Mouse (Mus musculus): ENCODE measurements around the gene Zfp850. TPM values are rescaled to one million over a fixed set of nuclear protein-coding genes. Genes with fewer than 3 reads are reported as not detected.
A peak's percentile ranks its signal among the peaks of the same experiment; 100 is the strongest.
"Not testable (repeated sequence)": the region's sequence is repeated elsewhere in the genome, so short reads cannot be mapped to it uniquely, and the experiment has no call there.

Zfp850 gene
- polyA plus RNA-seq, 1 experiment from 2014 or later, result 0.83 TPM

DNA sequence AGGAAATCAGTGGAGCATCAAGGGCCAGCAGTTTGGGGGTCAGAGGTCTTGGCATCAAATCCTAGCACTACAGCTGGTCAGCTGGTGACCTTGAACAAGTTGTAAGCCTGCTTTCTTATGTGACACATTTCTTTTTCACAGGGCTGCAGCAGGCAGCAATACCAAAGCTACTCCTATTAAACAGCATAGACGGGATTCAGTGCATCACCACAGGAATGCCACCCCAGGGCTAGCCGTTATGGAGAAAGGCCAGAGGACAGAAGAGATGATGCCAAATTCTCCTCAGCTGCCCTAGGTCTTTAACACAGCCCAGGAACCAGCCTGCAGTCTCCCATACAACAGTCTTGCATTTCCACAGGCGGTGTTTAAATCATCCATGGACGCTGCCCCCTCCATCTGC lies 30.6 kb upstream of the Zfp850 start:
- WGBS (ENCODE audit: insufficient replicate concordance), result 92% methylated on average over 4 of the region's 4 CpGs
- no peak for ATAC-seq
- Histone ChIP-seq H3K4me2 (ENCODE audit: low read depth, low read length) (no peak overlapping the region), H3K9me3 (ENCODE audit: low read length) (no peaks in the 10 kb centered on the region), H3K27ac (ENCODE audit: low read depth) (no peak overlapping the region), H3K27me3 (ENCODE audit: insufficient read depth, low read length) (no peaks in the 10 kb centered on the region), H3K4me3 (ENCODE audit: low read depth, low read length) (no peak overlapping the region), H3K36me3 (replicated peaks; ENCODE audit: insufficient read depth, low read length) (peaks cover 75% of the 10 kb centered on the region), H3K4me1 (ENCODE audit: insufficient read depth) (peaks cover 10% of the 10 kb centered on the region), H3K9ac (replicated peaks) (no peak overlapping the region)
- no peak for DNase-seq
- TF ChIP-seq CTCF (IDR thresholded peaks at IDR 0.05; ENCODE audit: low read depth), result no peak
- TF ChIP-seq EP300 (IDR thresholded peaks at IDR 0.05; ENCODE audit: low read depth), result no peak

DNA sequence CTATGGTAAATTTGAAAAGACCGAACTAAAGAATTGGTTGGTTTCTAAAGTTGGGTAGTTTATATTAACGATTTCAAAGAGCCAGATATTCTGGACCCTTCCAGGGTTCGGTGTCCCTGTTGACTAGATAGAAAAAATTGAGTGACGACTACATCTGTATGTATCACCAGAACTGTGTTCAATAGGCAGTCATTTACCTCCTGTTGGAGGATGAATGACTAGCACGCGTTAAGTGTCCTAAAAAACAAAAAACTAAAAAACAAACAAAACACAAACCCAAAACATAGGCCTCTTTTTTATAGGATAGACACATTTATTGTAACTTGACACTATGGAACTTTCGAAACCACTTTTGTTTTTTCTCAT lies 513 bp upstream of the Zfp850 start:
- 24% methylated on average over 7 of the region's 7 CpGs for WGBS (ENCODE audit: insufficient replicate concordance)
- Histone ChIP-seq H3K27ac (ENCODE audit: low read depth) (peak overlapping the region; percentile 52; the same call in 1 of the 2 replicates), H3K9me3 (ENCODE audit: low read length) (no peaks in the 10 kb centered on the region), H3K4me1 (ENCODE audit: insufficient read depth) (peaks cover 14% of the 10 kb centered on the region), H3K27me3 (ENCODE audit: insufficient read depth, low read length) (no peaks in the 10 kb centered on the region), H3K4me3 (ENCODE audit: low read depth, low read length) (peak overlapping the region; percentile 77), H3K36me3 (replicated peaks; ENCODE audit: insufficient read depth, low read length) (no peaks in the 10 kb centered on the region), H3K9ac (replicated peaks) (peak overlapping the region; percentile 76), H3K4me2 (ENCODE audit: low read depth, low read length) (peak overlapping the region; percentile 94)
- TF ChIP-seq CTCF (IDR thresholded peaks at IDR 0.05; ENCODE audit: low read depth) (no peak), EP300 (IDR thresholded peaks at IDR 0.05; ENCODE audit: low read depth) (no peak)
- no peak for DNase-seq
- ATAC-seq, result peak; percentile 36; the same call in 1 of the 2 replicates

DNA sequence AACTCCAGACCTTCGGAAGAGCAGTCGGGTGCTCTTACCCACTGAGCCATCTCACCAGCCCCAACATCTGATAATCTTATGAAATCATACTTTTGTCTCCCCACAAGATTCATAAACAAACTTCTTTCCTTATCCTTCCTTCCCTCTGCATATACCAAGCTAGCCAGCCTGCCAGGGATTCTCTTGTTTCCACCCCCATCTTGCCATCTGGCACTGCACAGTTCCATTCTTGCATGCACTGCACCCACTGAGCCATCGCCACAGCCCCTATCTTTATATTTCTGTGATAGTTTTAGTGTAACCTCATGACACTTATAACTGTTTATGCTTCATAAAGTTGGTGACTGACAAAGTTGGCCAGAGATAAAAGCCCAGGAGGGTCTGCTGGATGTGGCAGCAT lies 3.6 kb downstream of the Zfp850 start:
- Histone ChIP-seq H3K9me3 (ENCODE audit: low read length) (no peaks in the 10 kb centered on the region), H3K4me3 (ENCODE audit: low read depth, low read length) (no peak overlapping the region), H3K27ac (ENCODE audit: low read depth) (no peak overlapping the region), H3K36me3 (replicated peaks; ENCODE audit: insufficient read depth, low read length) (no peaks in the 10 kb centered on the region), H3K9ac (replicated peaks) (no peak overlapping the region), H3K27me3 (ENCODE audit: insufficient read depth, low read length) (no peaks in the 10 kb centered on the region), H3K4me1 (ENCODE audit: insufficient read depth) (peaks cover 14% of the 10 kb centered on the region), H3K4me2 (ENCODE audit: low read depth, low read length) (no peak overlapping the region)
- DNase-seq (no peak), ATAC-seq (no peak)
- WGBS (ENCODE audit: insufficient replicate concordance), result 89% methylated on average over 3 of the region's 3 CpGs
- TF ChIP-seq EP300 (IDR thresholded peaks at IDR 0.05; ENCODE audit: low read depth) (no peak), CTCF (IDR thresholded peaks at IDR 0.05; ENCODE audit: low read depth) (no peak)

DNA sequence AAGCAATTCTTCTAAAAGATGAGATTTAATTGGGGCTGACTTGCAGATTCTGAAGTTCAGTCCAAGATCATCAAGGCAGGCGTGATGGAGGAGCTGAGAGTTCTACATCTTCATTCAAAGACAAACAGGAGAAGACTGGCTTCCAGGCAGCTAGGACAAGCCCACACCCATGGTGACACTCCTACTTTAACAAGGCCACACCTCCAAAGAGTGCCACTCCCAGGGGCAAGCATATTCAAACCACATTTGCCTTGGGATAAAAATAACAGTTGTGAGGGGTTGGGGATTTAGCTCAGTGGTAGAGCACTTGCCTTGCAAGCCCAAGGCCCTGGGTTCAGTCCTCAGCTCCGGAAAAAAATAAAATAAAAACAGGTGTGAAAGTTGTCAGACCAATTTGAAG lies 31.7 kb downstream of the Zfp850 start:
- Histone ChIP-seq H3K4me3 (ENCODE audit: low read depth, low read length) (no peak overlapping the region), H3K27ac (ENCODE audit: low read depth) (no peak overlapping the region), H3K4me2 (ENCODE audit: low read depth, low read length) (no peak overlapping the region), H3K4me1 (ENCODE audit: insufficient read depth) (peaks cover 7% of the 10 kb centered on the region; the same call in 1 of the 2 replicates), H3K36me3 (replicated peaks; ENCODE audit: insufficient read depth, low read length) (no peaks in the 10 kb centered on the region), H3K9ac (replicated peaks) (no peak overlapping the region), H3K27me3 (ENCODE audit: insufficient read depth, low read length) (no peaks in the 10 kb centered on the region), H3K9me3 (ENCODE audit: low read length) (peaks cover 26% of the 10 kb centered on the region)
- DNase-seq (no peak), ATAC-seq (no peak)
- TF ChIP-seq CTCF (IDR thresholded peaks at IDR 0.05; ENCODE audit: low read depth) (no peak), EP300 (IDR thresholded peaks at IDR 0.05; ENCODE audit: low read depth) (no peak)
- 72% methylated on average over 2 of the region's 2 CpGs for WGBS (ENCODE audit: insufficient replicate concordance)

DNA sequence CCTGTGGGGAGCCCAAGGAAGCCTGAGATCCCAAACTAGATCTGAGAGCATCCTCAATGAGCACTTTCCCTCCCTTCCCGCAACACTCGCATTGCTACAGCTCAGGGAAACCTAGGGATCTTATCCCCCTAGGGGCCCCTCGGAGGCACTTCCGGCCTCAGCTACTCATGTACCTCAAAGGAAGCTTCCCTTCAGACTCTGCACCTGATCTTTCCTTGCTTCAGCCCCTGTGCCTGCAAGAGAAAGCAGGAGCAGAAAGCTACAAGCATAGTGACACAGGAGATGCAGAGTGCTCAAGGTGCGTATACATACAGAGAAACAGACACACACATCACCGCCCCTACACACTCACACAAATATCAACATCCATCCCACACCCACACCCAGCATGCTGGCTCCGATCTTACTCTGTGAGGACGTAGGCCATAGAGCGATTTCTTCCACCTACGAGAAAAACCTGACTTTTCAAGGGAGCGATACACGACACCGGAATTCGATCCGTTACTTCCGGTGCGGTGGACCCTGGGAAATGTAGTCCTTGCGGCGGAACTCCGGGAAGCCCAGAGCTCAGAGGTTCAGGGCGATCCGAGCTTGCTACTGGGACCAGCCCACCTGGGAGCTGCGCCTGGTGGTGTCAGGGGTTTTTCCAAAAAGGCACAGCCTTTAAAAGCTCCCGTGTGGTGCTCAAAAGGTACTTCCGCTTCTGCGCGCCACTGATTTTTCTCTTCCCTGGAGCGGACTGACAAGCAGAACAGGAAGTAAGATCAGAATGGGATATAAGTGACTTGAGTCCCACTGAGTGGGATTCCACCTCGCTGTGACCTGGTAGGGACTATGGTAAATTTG lies 35.0 kb downstream of the Zfp850 start, which contains the start of gene Zfp780b:
TSS of gene Zfp780b (minus strand) at position 489 of the 846 bp plus-strand sequence.
- TF ChIP-seq EP300 (IDR thresholded peaks at IDR 0.05; ENCODE audit: low read depth) (no peak), CTCF (IDR thresholded peaks at IDR 0.05; ENCODE audit: low read depth) (no peak)
- ATAC-seq (peak; percentile 93), DNase-seq (peak; percentile 87)
- Histone ChIP-seq H3K27ac (ENCODE audit: low read depth) (peak within 1 kb of the TSS; percentile 83), H3K4me2 (ENCODE audit: low read depth, low read length) (peak within 1 kb of the TSS; percentile 90), H3K4me1 (ENCODE audit: insufficient read depth) (peaks cover 7% of the 10 kb centered on the region; the same call in 1 of the 2 replicates), H3K27me3 (ENCODE audit: insufficient read depth, low read length) (no peaks in the 10 kb centered on the region), H3K4me3 (ENCODE audit: low read depth, low read length) (peak within 1 kb of the TSS; percentile 83), H3K36me3 (replicated peaks; ENCODE audit: insufficient read depth, low read length) (no peaks in the 10 kb centered on the region; the same call in 1 of the 2 replicates), H3K9ac (replicated peaks) (peak within 1 kb of the TSS; percentile 89), H3K9me3 (ENCODE audit: low read length) (peaks cover 8% of the 10 kb centered on the region)
- under 1% methylated on average over 29 of the region's 29 CpGs for WGBS (ENCODE audit: insufficient replicate concordance)

DNA sequence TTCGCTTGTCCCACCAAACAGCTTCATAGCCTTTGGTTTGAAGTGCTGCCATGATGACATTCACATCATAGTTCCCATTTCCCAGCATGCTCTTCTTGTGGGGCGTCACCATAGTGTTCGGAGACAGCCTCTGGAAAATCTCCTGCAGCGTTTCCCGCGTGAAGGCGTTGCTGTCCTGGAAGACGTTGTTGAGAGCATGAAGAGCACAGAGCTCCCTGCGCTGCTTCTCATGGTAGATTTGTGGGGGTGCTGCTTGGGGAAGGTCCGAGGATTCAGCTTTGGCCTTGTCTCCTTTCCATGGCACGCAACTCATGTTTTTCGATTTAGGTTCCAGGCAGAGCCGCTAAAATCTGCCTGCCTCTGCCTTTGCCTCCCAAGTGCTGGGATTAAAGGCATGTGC lies 64.5 kb downstream of the Zfp850 start:
- not testable (repeated sequence) for H3K9me3 ChIP-seq (ENCODE audit: low read length); H3K27ac ChIP-seq (ENCODE audit: low read depth); H3K4me3 ChIP-seq (ENCODE audit: low read depth, low read length); H3K9ac ChIP-seq (replicated peaks); ATAC-seq; H3K4me2 ChIP-seq (ENCODE audit: low read depth, low read length); H3K36me3 ChIP-seq (replicated peaks; ENCODE audit: insufficient read depth, low read length); H3K4me1 ChIP-seq (ENCODE audit: insufficient read depth); DNase-seq; H3K27me3 ChIP-seq (ENCODE audit: insufficient read depth, low read length)
- WGBS (ENCODE audit: insufficient replicate concordance), result 88% methylated on average over 13 of the region's 13 CpGs
